Mouse (Mus musculus) midbrain, embryonic 16.5 days (tissue): ENCODE measurements at regions not wholly inside any gene's neighbourhood (a gene's known extent, or its start where the extent isn't known, plus 50 kb on each side); places are given as distances from the start of the nearest gene placed in this dataset.

Experiments
- ATAC-seq: fragments of 200-750 bp; cut with Nextera tagmentation; 2 replicates; pipeline ENCODE4 v1.8.0; 2017; ENCODE audit warnings: moderate TSS enrichment
- H3K27ac ChIP-seq: fragments of 300-500 bp; sonication (generic); 2 replicates; pipeline ENCODE4 v1.5.1; 2014; ENCODE audit warnings: mild to moderate bottlenecking, low read length, mixed read lengths
- H3K27me3 ChIP-seq: fragments of 300-500 bp; sonication (generic); 2 replicates; pipeline ENCODE4 v1.6.1; 2014; ENCODE audit warnings: low read depth, low read length, mixed read lengths; ENCODE audit not compliant: control insufficient read depth, insufficient read depth
- H3K36me3 ChIP-seq: fragments of 300-500 bp; sonication (generic); 2 replicates; pipeline ENCODE4 v1.6.1; 2014; ENCODE audit warnings: mild to moderate bottlenecking, low read length, moderate library complexity, mixed read lengths; ENCODE audit not compliant: control insufficient read depth, insufficient read depth
- H3K4me1 ChIP-seq: fragments of 300-500 bp; sonication (generic); 2 replicates; pipeline ENCODE4 v1.6.1; 2014; ENCODE audit warnings: mild to moderate bottlenecking, low read length, mixed read lengths; ENCODE audit not compliant: control insufficient read depth, insufficient read depth
- H3K4me2 ChIP-seq: fragments of 300-500 bp; sonication (generic); 2 replicates; pipeline ENCODE4 v1.6.1; 2014; ENCODE audit warnings: mild to moderate bottlenecking, low read length, mixed read lengths
- H3K4me3 ChIP-seq: fragments of 300-500 bp; sonication (generic); 2 replicates; pipeline ENCODE4 v1.5.1; 2014; ENCODE audit warnings: low read depth, mild to moderate bottlenecking, low read length, moderate library complexity, mixed read lengths
- H3K9ac ChIP-seq: fragments of 300-500 bp; sonication (generic); 2 replicates; pipeline ENCODE4 v1.6.1; 2014; ENCODE audit warnings: low read depth, low read length, mixed read lengths
- H3K9me3 ChIP-seq: fragments of 300-500 bp; sonication (generic); replicated peaks from 2 replicates; pipeline ENCODE4 v1.6.1; 2014; ENCODE audit warnings: mild to moderate bottlenecking, low read length, mixed read lengths; ENCODE audit not compliant: control insufficient read depth, poor library complexity, severe bottlenecking
- WGBS: fragments of 180-500 bp; shearing (Covaris S2); extraction: QIAGEN DNeasy Blood & Tissue Kit; methylation state at CpG from one replicate; pipeline ENCODE4 v1.1.7; 2014; 5-methylcytosine and 5-hydroxymethylcytosine counted together

DNA sequence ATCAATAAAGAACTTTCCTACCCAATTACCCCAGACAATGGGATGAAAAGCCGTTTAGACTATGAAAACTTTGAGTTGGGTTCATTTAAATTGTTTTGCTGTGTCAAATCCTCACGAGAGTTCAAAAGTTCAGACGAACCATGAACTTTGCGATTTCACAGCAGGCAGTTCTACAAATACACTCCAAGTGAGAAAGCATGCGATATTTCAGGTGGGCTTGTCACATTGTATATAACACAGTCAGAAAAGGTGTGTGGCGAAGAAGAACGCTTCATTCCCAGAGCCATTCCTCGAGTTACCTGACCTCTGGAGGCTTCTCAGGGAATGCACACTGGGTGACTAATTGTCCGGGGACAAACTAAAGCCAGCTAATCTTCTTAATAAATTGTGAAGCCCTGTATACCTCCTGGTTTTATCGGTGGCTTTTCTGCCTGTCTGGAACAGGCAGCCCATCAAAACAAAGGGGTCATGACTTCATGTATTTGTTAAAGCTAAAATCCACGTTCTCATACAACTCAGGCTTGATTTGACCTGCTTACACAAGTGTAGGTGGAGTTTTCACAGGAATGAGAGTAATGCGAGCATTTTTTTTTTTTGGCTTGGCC lies 92.1 kb downstream of the Cyp26a1 start:
- no peaks in the 10 kb centered on the region for H3K36me3 ChIP-seq
- no peaks in the 10 kb centered on the region for H3K9me3 ChIP-seq
- no peak overlapping the region for H3K4me3 ChIP-seq
- H3K4me2 ChIP-seq: no peak overlapping the region; the same call in 1 of the 2 replicates
- no peak overlapping the region for H3K27ac ChIP-seq
- no peak overlapping the region for H3K9ac ChIP-seq
- peaks cover 3% of the 10 kb centered on the region; the same call in 1 of the 2 replicates for H3K4me1 ChIP-seq
- peaks cover 6% of the 10 kb centered on the region for H3K27me3 ChIP-seq
- 0 out of 2 replicates have a peak, but pooled peaks have one; percentile 39 for ATAC-seq
- 28% methylated on average over 12 of the region's 12 CpGs for WGBS

DNA sequence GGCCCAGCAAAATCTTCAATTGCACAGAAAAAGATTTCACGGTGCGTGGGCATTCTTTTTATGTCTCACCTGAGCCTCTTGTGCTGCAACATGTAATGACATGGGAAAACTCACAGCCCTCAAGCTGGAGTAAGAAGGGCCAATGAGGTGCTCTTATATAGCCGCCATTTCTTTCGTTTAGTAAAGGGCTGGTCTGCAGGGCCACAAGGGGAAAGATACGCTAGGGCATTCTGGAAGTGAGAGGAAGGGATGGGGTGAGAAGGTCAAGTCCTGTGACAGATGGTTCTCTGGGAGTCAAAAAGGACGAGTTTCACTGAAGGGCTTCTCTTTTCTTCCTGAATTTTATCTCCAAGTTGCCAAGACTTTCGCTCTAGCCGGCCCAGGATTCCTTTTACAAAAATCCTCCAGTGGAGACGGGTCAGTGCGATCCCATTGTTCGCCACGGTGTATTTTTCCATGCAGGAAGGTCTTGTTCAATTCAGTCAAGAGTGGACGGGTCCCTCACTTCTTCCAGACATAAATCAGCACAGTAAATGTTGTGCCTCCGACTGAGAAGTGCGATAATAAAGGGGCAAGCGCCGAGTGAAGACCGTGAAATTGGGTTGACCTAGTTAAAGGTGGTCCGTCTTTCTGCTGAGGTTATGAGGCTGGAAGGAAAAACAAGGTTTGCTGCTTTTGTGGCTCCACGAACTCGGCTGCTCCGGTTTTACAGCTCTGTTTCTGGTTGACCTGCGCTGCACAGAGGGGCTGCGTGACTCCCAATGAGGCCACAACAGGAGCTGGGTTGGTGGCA lies 92.9 kb downstream of the Cyp26a1 start:
- Histone ChIP-seq H3K36me3 (no peaks in the 10 kb centered on the region), H3K4me2 (peak overlapping the region; percentile 42), H3K4me1 (peaks cover 3% of the 10 kb centered on the region; the same call in 1 of the 2 replicates), H3K27me3 (peaks cover 6% of the 10 kb centered on the region), H3K9ac (no peak overlapping the region; the same call in 1 of the 2 replicates), H3K9me3 (no peaks in the 10 kb centered on the region), H3K4me3 (peak overlapping the region; percentile 2), H3K27ac (no peak overlapping the region)
- peak; percentile 76 for ATAC-seq
- 20% methylated on average over 24 of the region's 24 CpGs for WGBS

DNA sequence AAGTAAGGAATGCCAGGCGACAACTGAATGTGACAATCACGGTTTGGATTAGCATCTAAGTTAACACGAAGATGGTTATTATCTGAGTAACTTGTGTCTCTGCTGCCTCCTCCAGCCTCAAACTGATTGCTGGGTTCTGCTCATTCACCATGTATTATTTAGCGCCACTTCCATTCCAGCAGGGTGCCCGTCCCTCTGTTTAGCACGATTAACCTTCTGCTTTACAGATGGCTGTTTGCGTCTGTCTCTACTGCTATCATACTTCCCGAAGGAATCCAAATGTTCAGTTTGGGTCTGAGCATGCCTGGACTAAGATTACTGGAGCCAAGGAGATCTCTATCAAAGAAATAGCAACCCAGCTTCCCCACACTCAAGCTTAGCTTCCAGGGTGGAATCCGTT lies 95.6 kb downstream of the Cyp26a1 start:
- H3K9me3 ChIP-seq: no peaks in the 10 kb centered on the region
- no peak overlapping the region for H3K4me2 ChIP-seq
- peaks cover 6% of the 10 kb centered on the region for H3K27me3 ChIP-seq
- H3K4me1 ChIP-seq: peaks cover 3% of the 10 kb centered on the region; the same call in 1 of the 2 replicates
- ATAC-seq: no peak
- 83% methylated on average over 9 of the region's 9 CpGs for WGBS
- H3K36me3 ChIP-seq: no peaks in the 10 kb centered on the region
- no peak overlapping the region for H3K9ac ChIP-seq
- H3K27ac ChIP-seq: no peak overlapping the region
- no peak overlapping the region for H3K4me3 ChIP-seq

DNA sequence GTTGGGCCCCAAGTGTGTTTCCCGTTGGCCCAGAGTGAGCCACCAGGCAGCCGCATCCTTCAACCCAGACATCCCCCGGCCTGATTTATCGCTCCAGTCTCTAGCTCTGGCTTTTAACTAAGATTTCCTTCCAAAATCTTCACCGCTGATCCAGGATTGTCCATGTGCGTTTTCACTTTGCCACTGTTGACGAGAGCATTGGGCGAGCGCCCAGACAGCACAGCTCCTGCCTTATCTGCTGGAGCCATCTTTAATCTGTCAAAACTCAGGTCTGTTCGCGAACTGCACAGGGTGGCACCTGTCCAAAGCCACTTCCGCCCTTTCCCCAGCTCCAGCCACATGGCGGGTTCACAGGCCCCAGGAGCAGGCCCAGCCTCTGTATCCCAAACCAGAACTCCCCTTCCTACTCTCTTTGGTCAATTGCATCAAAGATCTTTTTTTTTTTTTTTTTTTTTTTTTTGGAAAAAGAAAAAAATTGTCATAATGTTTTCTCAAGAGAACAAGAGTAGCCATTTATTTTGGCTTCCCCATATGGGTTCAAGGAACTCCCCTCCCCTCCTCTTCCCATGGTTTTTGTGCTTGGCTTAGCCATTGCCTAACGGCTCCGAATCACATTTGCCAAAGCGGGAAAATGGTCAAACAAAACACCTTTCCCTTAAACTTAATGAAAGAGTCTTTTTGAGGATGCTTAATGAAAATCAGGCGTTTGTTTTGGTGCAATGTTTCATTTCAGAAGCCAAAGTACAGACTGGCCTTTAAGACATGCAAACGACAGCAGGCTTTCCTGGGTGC lies 98.2 kb downstream of the Cyp26a1 start:
- Histone ChIP-seq H3K4me3 (no peak overlapping the region), H3K27me3 (no peaks in the 10 kb centered on the region; the same call in 1 of the 2 replicates), H3K27ac (no peak overlapping the region), H3K4me1 (peaks cover 3% of the 10 kb centered on the region; the same call in 1 of the 2 replicates), H3K9ac (no peak overlapping the region), H3K9me3 (no peaks in the 10 kb centered on the region), H3K4me2 (no peak overlapping the region), H3K36me3 (no peaks in the 10 kb centered on the region)
- no peak for ATAC-seq
- WGBS: 92% methylated on average over 18 of the region's 18 CpGs

DNA sequence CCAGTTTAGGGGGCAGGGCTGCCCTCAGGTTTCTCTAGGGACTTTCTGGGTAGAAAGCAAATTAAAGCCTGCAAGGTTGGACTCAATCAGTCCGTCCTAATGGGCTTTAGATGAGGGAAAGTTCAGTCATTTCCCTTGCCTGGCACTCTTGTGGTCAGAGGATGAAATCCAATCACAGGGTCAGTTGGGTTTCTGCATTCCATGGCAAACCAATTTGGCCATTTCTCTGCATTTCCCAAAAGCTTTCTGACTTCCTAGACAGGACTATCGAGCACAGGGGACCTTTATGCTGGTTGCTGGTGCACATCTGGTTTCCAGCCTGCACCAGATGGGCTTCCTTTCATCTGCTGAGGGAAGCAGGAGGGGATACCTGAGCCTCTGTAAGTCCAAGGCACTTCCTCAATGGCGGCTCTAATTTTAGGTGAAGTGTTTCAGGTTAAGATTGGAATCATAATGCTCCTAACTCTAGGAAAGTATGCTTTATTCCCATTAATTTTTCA lies 102.6 kb downstream of the Cyp26a1 start:
- ATAC-seq: no peak

DNA sequence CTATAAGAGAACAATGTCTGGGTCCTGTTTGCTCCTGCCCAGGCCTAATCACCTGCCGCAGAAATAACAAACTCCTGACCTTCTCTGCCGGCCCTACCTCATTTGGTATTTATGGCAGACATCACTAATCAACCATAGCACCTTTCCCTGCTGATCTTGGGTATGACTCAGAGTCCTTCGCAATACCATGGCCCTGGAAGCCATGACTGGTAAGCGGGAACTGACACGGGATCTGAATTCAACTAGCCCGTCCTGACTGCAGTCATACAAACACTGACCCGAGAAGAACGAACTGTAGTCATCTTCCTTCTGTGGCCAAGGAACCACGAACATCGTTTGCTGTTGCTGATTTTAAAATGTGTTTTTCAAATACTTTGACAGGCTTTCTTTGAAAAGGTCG lies 112.1 kb downstream of the Cyp26a1 start:
- Histone ChIP-seq H3K36me3 (no peaks in the 10 kb centered on the region), H3K27ac (no peak overlapping the region), H3K9me3 (no peaks in the 10 kb centered on the region), H3K4me2 (no peak overlapping the region), H3K4me3 (no peak overlapping the region), H3K4me1 (no peaks in the 10 kb centered on the region), H3K27me3 (no peaks in the 10 kb centered on the region), H3K9ac (no peak overlapping the region)
- ATAC-seq: no peak
- 90% methylated on average over 11 of the region's 11 CpGs for WGBS

More for the DNA sequence above, 102.6 kb downstream of the Cyp26a1 start:
- 85% methylated on average over 3 of the region's 3 CpGs for WGBS
- H3K9ac ChIP-seq: no peak overlapping the region
- no peak overlapping the region for H3K27ac ChIP-seq
- H3K36me3 ChIP-seq: no peaks in the 10 kb centered on the region
- no peaks in the 10 kb centered on the region for H3K9me3 ChIP-seq
- H3K27me3 ChIP-seq: no peaks in the 10 kb centered on the region
- H3K4me2 ChIP-seq: no peak overlapping the region
- H3K4me1 ChIP-seq: no peaks in the 10 kb centered on the region
- H3K4me3 ChIP-seq: no peak overlapping the region

DNA sequence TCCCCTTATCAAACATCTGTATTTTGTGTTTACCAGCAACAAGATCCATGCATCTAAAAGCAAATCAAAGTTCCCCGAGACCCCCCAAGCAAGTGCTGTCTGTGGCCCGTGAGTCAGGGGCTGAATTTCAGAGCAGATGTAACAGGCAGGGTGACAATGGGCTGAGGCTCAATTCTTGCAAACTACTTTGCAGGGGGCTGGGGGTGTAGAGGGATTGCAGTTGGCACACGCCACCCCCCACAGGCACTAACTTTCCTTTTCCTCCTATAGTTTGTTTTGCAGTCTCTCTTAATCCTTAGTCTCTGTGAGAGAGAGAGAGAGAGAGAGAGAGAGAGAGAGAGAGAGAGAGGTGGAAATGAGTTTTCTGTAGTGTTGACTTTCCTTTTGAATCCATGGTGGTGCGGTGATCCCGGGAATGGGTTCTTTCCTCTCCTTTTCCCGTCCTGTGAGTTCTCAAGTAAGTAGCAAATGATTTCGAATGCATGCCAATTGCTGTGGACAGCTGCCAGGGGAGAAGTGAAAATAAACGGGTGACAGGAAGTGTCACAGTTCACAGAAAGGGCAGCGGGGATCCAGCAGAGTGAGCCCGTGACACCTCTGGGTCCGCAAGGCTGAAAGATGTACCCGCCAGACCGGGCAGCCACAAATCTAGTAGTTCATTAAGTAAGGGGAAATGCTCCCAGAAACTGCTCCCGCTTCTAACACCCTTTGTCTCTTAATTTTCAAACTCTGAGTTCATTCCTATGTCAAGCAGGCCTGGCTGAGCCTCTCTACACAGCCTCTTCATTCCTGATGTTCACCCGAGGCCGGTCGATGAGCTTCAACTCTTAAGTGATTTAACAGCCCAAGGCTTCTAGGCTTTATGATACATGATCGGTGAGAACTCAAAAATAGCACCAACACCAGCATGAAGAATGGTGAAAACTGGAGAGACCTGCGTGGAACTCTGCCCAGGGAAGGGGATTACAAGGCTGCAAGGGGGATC lies 116.8 kb downstream of the Cyp26a1 start:
- Histone ChIP-seq H3K9ac (no peak overlapping the region), H3K4me2 (no peak overlapping the region; the same call in 1 of the 2 replicates), H3K4me1 (no peaks in the 10 kb centered on the region), H3K4me3 (no peak overlapping the region), H3K27me3 (no peaks in the 10 kb centered on the region), H3K9me3 (0 out of 2 replicates have a peak, but pooled peaks cover 2% of the 10 kb centered on the region), H3K27ac (no peak overlapping the region), H3K36me3 (no peaks in the 10 kb centered on the region)
- no peak for ATAC-seq
- 21% methylated on average over 19 of the region's 19 CpGs for WGBS

DNA sequence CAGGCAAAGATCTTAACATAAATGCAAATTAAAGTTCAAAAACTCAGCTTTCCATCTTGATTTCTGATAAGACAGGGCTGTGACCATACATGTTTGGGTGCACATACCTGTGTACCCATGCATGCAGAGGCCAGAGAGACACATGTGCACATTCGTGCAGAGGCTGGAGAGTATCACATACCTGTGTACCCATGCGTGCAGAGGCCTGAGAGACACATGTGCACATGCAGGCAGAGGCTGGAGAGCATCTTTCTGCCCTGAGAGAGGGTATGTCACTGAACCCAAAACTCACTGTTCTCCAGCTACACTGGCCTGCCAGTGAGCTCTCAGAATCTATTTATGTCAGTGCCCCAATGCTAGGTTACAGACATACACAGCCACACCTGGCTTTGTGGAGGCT lies 118.0 kb downstream of the Cyp26a1 start:
- Histone ChIP-seq H3K9me3 (0 out of 2 replicates have a peak, but pooled peaks cover 2% of the 10 kb centered on the region), H3K4me1 (no peaks in the 10 kb centered on the region), H3K4me3 (no peak overlapping the region), H3K36me3 (no peaks in the 10 kb centered on the region), H3K9ac (no peak overlapping the region), H3K27ac (no peak overlapping the region), H3K4me2 (no peak overlapping the region), H3K27me3 (no peaks in the 10 kb centered on the region)
- ATAC-seq: no peak
- 50% methylated on average over 2 of the region's 2 CpGs for WGBS
